Mouse (Mus musculus): ENCODE measurements around the gene Hspa14. TPM values are rescaled to one million over a fixed set of nuclear protein-coding genes. Genes with fewer than 3 reads are reported as not detected.

Hspa14 gene
- 40.3 and 61.0 TPM in 2 replicates for total RNA-seq (2014; rRNA removed)
- 56.6 and 58.8 TPM in 2 replicates for polyA plus RNA-seq (2015; fragmentation: Nextera tagmentation; extraction: Ambion mirVana)

DNA sequence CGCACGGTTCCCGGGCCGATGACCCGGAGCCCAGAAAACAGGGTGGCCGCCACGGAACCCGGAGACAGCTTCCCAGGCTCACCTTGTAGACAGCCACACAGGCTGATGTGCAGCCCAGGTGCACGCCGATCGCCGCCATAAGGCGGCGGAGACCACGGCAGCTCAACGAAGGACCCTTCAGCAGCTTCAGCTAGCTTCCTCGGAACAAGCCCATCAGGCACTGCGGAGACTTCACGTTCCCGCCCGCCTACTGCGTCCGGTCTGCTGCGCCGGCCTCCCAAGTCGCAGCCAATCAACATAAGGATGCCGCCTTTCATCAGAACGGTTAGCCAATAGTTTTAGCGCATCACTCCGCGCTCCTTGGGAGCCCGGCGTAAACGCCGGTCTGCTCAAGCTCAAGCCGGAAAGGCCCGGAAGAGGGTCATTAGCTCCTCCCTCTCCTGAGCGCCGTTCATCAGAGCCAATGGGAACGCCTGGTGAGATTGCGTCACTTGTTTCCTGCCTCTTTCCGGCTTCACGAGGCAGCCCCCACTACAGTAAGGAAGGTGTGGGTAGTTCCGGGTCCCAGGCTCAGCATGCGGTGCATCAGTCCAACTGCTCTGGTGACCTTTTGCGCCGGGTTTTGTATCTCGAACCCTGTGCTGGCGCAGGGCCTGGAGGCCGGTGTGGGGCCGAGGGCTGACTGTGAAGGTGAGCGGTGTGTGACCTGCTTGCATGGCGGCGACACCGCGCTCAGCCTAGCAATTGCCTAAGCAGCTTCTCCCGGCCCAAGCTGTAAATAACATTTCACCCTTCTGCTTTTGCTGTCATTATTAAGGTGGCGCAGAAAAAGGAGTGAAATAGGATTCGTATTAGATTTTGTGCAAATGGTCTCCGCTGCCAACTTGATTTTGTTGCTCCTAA lies at the start of gene Hspa14, which contains the start of the genes Gm45902 and Cdnf:
Gene Hspa14 (minus strand): TSS at position 263 of the 903 bp plus-strand sequence.
Gene Gm45902 (minus strand): TSS at position 239 of the 903 bp plus-strand sequence.
Gene Cdnf (plus strand): TSS at position 479 of the 903 bp plus-strand sequence.
- WGBS, result under 1% methylated on average over 60 of the region's 60 CpGs
- peak; percentile 99 for DNase-seq (ENCODE audit: low spot score)
- Histone ChIP-seq H3K9me3 (ENCODE audit: low read length) (no peaks in the 10 kb centered on the region), H3K4me2 (ENCODE audit: low read depth, low read length) (peak within 1 kb of the TSS; percentile 88), H3K27ac (peak within 1 kb of the TSS; percentile 93), H3K9ac (replicated peaks; ENCODE audit: low read length) (peak within 1 kb of the TSS; percentile 78), H3K36me3 (ENCODE audit: insufficient read depth, low read length) (peaks cover 19% of the 10 kb centered on the region), H3K27me3 (ENCODE audit: insufficient read depth, low read length) (no peaks in the 10 kb centered on the region), H3K4me1 (ENCODE audit: insufficient read depth, low read length) (peaks cover 8% of the 10 kb centered on the region; the same call in 1 of the 2 replicates), H3K4me3 (ENCODE audit: low read length) (peak within 1 kb of the TSS; percentile 55)
- peak; percentile 42; the same call in 1 of the 2 replicates for TF ChIP-seq CTCF (IDR thresholded peaks at IDR 0.05; ENCODE audit: low read depth)
- ATAC-seq, result peak; percentile 100

DNA sequence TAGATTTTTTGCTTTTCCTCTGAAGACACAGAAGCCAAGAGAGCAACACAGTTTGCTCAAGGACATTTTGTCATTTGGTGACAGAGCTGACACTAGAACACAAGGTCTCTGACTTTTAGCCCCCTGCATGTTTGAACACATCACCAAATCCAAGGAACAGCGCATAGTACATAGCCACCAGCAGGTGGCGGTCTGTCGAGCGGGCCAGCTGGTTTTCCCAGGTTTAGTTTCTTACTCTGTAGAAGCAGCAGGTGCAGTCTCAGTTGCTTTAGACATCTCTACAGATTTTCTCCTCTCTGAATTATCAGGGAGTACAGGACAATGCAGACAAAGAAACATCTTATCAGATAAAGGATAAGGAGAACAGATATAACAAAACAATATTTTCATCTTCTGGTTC lies 34.0 kb upstream of the Hspa14 start:
- peak; percentile 89 for TF ChIP-seq CTCF (IDR thresholded peaks at IDR 0.05; ENCODE audit: low read depth)
- Histone ChIP-seq H3K4me3 (ENCODE audit: low read length) (no peak overlapping the region), H3K27me3 (ENCODE audit: insufficient read depth, low read length) (no peaks in the 10 kb centered on the region), H3K4me2 (ENCODE audit: low read depth, low read length) (no peak overlapping the region), H3K36me3 (ENCODE audit: insufficient read depth, low read length) (no peaks in the 10 kb centered on the region), H3K9ac (replicated peaks; ENCODE audit: low read length) (no peak overlapping the region), H3K27ac (no peak overlapping the region), H3K4me1 (ENCODE audit: insufficient read depth, low read length) (no peaks in the 10 kb centered on the region), H3K9me3 (ENCODE audit: low read length) (no peaks in the 10 kb centered on the region)
- 6% methylated on average over 4 of the region's 4 CpGs for WGBS
- ATAC-seq, result no peak
- peak; percentile 83 for DNase-seq (ENCODE audit: low spot score)

DNA sequence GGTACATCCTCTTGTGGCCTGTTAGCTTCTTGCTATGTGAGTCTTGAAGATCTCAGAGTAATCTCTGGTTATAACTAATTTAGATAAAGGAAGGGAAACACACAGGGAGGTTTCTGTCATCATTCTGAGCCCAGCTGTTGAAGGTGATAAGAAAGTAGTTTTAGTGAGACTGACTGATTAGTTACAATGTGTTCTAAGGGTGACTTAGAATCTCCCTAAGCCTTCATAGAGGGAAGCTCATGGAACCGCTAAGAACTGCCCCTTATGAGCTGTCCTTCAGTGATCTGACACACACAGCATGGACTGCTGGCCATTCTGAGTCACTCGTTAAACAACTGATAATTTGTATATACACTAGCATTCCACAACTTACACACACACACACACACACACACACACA lies 33.4 kb upstream of the Hspa14 start:
- no peaks in the 10 kb centered on the region for H3K4me1 ChIP-seq (ENCODE audit: insufficient read depth, low read length)
- TF ChIP-seq CTCF (IDR thresholded peaks at IDR 0.05; ENCODE audit: low read depth), result no peak

DNA sequence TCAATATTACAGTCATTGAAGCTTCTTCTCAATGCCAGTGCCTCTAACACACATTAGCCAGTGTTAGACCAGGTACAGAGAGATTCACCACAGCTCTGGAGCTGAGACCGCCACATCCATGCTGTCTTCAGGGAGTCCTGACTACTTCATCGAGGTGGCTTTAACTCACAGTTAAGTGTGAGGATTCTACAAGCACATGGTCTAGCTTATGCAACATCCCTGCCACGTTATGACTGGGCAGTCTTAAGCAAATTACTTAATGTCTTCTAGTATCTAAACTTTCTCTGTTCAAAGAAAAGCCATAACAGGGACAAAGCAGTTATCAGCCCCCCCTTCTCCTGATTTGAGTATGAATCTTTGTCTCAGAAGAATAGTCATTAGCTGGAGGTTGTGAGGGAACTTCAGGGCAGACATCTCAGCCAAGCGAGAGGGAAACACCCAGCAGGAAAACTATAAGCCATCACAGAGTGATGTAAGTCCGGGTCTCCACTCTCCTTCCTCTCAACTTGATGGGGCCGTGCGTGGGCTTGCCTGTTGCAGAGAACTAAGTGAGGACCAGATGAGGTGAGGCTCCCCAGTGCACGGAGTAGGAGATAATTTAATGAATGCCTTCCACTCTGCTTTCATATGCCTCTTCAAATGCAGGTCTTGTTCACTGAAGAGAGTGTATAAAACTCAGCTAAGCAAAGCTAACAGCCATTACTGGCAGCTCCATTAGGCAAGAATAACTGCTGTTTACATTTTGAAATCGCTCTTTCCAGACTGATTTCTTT lies 28.9 kb upstream of the Hspa14 start:
- no peaks in the 10 kb centered on the region for H3K4me1 ChIP-seq (ENCODE audit: insufficient read depth, low read length)
- H3K4me2 ChIP-seq (ENCODE audit: low read depth, low read length), result no peak overlapping the region
- H3K36me3 ChIP-seq (ENCODE audit: insufficient read depth, low read length), result no peaks in the 10 kb centered on the region
- no peak for ATAC-seq
- DNase-seq (ENCODE audit: low spot score), result no peak
- TF ChIP-seq CTCF (IDR thresholded peaks at IDR 0.05; ENCODE audit: low read depth), result no peak
- H3K9ac ChIP-seq (replicated peaks; ENCODE audit: low read length), result no peak overlapping the region
- no peak overlapping the region for H3K27ac ChIP-seq
- WGBS, result 68% methylated on average over 9 of the region's 9 CpGs
- no peak overlapping the region for H3K4me3 ChIP-seq (ENCODE audit: low read length)
- H3K27me3 ChIP-seq (ENCODE audit: insufficient read depth, low read length), result no peaks in the 10 kb centered on the region
- H3K9me3 ChIP-seq (ENCODE audit: low read length), result no peaks in the 10 kb centered on the region

More for the DNA sequence above, 33.4 kb upstream of the Hspa14 start:
- H3K36me3 ChIP-seq (ENCODE audit: insufficient read depth, low read length), result no peaks in the 10 kb centered on the region
- no peaks in the 10 kb centered on the region for H3K9me3 ChIP-seq (ENCODE audit: low read length)
- no peak overlapping the region for H3K4me2 ChIP-seq (ENCODE audit: low read depth, low read length)
- no peak overlapping the region for H3K4me3 ChIP-seq (ENCODE audit: low read length)
- no peak overlapping the region for H3K9ac ChIP-seq (replicated peaks; ENCODE audit: low read length)
- ATAC-seq, result no peak
- no peak overlapping the region for H3K27ac ChIP-seq
- 81% methylated on average over 2 of the region's 2 CpGs for WGBS
- no peaks in the 10 kb centered on the region for H3K27me3 ChIP-seq (ENCODE audit: insufficient read depth, low read length)
- no peak for DNase-seq (ENCODE audit: low spot score)

DNA sequence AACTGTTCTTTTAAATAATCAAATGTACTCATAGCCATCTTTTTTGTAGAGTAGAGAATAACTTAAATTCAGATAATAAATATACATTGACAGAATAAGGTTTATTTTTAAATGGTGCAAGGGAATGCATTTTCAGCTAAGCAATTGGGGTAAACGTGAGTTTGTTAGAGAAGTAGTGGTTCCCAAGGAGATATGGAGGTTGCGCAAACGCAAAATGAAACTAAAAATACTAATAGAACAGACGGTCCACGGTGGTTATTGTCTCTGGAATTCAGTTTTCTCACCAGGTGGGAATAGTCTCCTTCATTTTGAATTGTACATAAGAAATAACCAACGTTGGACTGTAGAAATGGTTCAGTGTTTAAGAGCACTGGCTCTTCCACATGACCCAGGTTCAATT lies 13.7 kb upstream of the Hspa14 start:
- no peak for DNase-seq (ENCODE audit: low spot score)
- Histone ChIP-seq H3K27ac (no peak overlapping the region), H3K9ac (replicated peaks; ENCODE audit: low read length) (no peak overlapping the region), H3K27me3 (ENCODE audit: insufficient read depth, low read length) (no peaks in the 10 kb centered on the region), H3K4me3 (ENCODE audit: low read length) (no peak overlapping the region), H3K36me3 (ENCODE audit: insufficient read depth, low read length) (no peaks in the 10 kb centered on the region), H3K9me3 (ENCODE audit: low read length) (no peaks in the 10 kb centered on the region), H3K4me2 (ENCODE audit: low read depth, low read length) (no peak overlapping the region), H3K4me1 (ENCODE audit: insufficient read depth, low read length) (no peaks in the 10 kb centered on the region)
- ATAC-seq, result no peak
- WGBS, result 82% methylated on average over 6 of the region's 6 CpGs
- TF ChIP-seq CTCF (IDR thresholded peaks at IDR 0.05; ENCODE audit: low read depth), result no peak

DNA sequence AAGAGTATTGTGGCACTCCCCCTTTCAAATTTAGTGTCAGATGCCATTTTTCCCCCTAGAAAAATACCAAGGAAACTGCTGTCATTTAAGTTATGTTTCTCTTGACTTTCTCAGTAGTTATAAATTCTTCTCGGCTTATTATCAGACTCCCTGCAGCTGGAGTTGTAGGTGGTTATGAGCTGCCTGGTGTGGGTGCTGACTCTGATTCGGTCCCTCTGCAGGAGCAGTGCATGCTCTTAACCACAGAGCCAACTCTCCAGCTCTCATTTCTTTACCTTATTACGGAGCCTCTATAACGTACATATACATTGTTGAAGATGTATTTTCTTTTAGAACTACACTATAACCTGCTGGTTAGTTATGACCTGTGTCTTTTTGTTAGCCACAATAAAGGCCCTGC lies 9.9 kb upstream of the Hspa14 start:
- Histone ChIP-seq H3K9me3 (ENCODE audit: low read length) (no peaks in the 10 kb centered on the region), H3K9ac (replicated peaks; ENCODE audit: low read length) (no peak overlapping the region), H3K4me2 (ENCODE audit: low read depth, low read length) (no peak overlapping the region), H3K27ac (no peak overlapping the region), H3K36me3 (ENCODE audit: insufficient read depth, low read length) (no peaks in the 10 kb centered on the region), H3K4me3 (ENCODE audit: low read length) (no peak overlapping the region), H3K4me1 (ENCODE audit: insufficient read depth, low read length) (no peaks in the 10 kb centered on the region), H3K27me3 (ENCODE audit: insufficient read depth, low read length) (no peaks in the 10 kb centered on the region)
- no peak for TF ChIP-seq CTCF (IDR thresholded peaks at IDR 0.05; ENCODE audit: low read depth)
- 78% methylated on average over 4 of the region's 4 CpGs for WGBS
- no peak for ATAC-seq
- no peak for DNase-seq (ENCODE audit: low spot score)
